Mouse (Mus musculus) forebrain, embryonic 13.5 days (tissue): ENCODE measurements around the gene Cend1. TPM values are rescaled to one million over a fixed set of nuclear protein-coding genes. Genes with fewer than 3 reads are reported as not detected.

ENCODE experiments used
- ATAC-seq: fragments of 200-750 bp; cut with Nextera tagmentation; 2 replicates; pipeline ENCODE4 v1.8.0; 2017
- H3K27ac ChIP-seq: fragments of 300-500 bp; sonication (generic); 2 replicates; pipeline ENCODE4 v1.5.1; 2015; ENCODE audit warnings: inconsistent platforms, mild to moderate bottlenecking, moderate library complexity
- H3K27me3 ChIP-seq: fragments of 300-500 bp; sonication (generic); 2 replicates; pipeline ENCODE4 v1.6.1; 2015; ENCODE audit warnings: mild to moderate bottlenecking, inconsistent platforms
- H3K36me3 ChIP-seq: fragments of 300-500 bp; sonication (generic); 2 replicates; pipeline ENCODE4 v1.6.1; 2015; ENCODE audit warnings: mild to moderate bottlenecking, inconsistent platforms; ENCODE audit not compliant: poor library complexity, severe bottlenecking
- H3K4me1 ChIP-seq: fragments of 300-500 bp; sonication (generic); 2 replicates; pipeline ENCODE4 v1.6.1; 2015; ENCODE audit warnings: inconsistent platforms
- H3K4me2 ChIP-seq: fragments of 300-500 bp; sonication (generic); 2 replicates; pipeline ENCODE4 v1.6.1; 2015; ENCODE audit warnings: inconsistent platforms, mild to moderate bottlenecking, moderate library complexity
- H3K4me3 ChIP-seq: fragments of 300-500 bp; sonication (generic); 2 replicates; pipeline ENCODE4 v1.5.1; 2015; ENCODE audit warnings: mild to moderate bottlenecking, inconsistent platforms
- H3K9ac ChIP-seq: fragments of 300-500 bp; sonication (generic); 2 replicates; pipeline ENCODE4 v1.6.1; 2015; ENCODE audit warnings: mild to moderate bottlenecking, inconsistent platforms
- H3K9me3 ChIP-seq: fragments of 300-500 bp; sonication (generic); replicated peaks from 2 replicates; pipeline ENCODE4 v1.6.1; 2016; ENCODE audit warnings: inconsistent platforms
- WGBS: fragments of 180-500 bp; shearing (Covaris S2); methylation state at CpG from one replicate; pipeline ENCODE4 v1.1.7; 2015; 5-methylcytosine and 5-hydroxymethylcytosine counted together
- polyA plus RNA-seq: library from polyadenylated mRNA; unstranded; fragments of >200 nt; fragmentation: Nextera tagmentation; extraction: Ambion mirVana; gene quantifications from 2 replicates; pipeline ENCODE4 v1.2.1, GENCODE M21; 2015

Cend1 gene
- polyA plus RNA-seq, 1 experiment from 2014 or later: 27.5 TPM

DNA sequence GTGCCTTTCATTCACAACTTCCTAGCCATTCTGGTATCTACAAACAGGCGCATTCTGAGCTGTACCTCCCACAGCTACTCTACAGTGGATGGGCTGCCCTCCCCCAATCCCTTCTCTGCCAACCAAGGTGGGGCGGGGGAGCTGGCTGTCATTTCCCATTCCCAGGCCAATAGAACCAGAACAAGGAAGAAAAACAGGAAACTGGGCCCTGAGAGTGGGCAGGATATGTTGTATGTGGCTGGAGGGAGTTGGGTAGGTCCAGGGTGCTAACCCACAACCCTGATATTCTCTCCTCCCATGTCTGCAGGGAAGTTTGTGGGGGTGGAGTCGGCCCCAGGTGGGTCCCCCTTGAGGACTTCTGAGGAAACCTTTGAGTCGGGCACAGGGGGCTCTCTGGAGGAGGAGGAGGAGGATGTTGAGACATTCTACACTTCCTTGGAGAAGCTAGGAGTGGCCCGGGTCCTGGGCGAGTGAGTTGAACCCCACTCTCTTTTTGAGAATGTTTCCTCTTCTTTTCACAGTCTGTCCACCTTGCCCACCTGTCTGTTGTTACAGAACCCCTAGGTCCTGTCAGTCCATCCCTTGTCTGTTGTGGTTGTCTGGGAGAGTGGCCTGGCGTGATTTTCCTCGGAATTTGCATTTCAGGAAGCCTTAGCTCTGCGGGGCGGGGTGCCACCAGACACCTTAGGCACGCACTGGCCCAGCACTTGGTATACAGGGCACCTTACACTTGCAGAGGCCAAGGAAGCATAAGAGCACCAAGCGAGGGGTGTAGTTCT is 34.7 kb upstream of the Cend1 start:
- peaks cover 13% of the 10 kb centered on the region for H3K36me3 ChIP-seq
- ATAC-seq: no peak
- H3K9me3 ChIP-seq: no peaks in the 10 kb centered on the region
- 19% methylated on average over 12 of the region's 12 CpGs for WGBS
- H3K4me1 ChIP-seq: peaks cover 42% of the 10 kb centered on the region
- peaks cover 81% of the 10 kb centered on the region for H3K27me3 ChIP-seq
- H3K4me2 ChIP-seq: no peak overlapping the region
- no peak overlapping the region for H3K27ac ChIP-seq
- H3K4me3 ChIP-seq: peak overlapping the region; percentile 9; the same call in 1 of the 2 replicates
- H3K9ac ChIP-seq: no peak overlapping the region

DNA sequence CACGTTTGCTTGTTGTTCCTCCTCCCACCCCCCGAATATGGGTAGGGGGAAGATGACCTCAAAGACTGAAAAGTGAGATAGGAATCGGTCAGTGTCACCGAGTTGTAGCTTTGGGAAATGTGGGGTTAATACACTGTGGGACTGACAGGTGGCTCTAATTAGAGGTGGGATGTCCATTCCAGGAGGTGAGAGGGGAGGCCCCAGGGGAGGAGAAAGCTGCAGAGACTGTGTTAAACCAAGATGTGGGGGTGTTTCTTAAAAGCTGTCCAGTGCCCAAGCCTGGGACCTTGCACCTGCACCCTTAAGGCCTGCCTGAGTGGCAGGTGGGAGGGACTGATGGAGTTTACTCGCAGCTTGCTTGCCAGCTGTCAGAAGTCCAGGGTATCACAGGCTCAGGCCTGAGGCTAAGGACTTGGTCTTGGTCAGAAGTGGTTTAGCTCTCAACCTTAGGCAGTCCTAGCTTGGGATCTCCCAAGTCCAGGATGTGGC is 33.1 kb upstream of the Cend1 start:
- Histone ChIP-seq H3K36me3 (peaks cover 21% of the 10 kb centered on the region), H3K27me3 (peaks cover 82% of the 10 kb centered on the region), H3K27ac (no peak overlapping the region), H3K4me1 (peaks cover 27% of the 10 kb centered on the region), H3K4me3 (peak overlapping the region; percentile 36), H3K9ac (no peak overlapping the region; the same call in 1 of the 2 replicates), H3K9me3 (no peaks in the 10 kb centered on the region), H3K4me2 (peak overlapping the region; percentile 62)
- ATAC-seq: no peak
- 23% methylated on average over 5 of the region's 5 CpGs for WGBS

DNA sequence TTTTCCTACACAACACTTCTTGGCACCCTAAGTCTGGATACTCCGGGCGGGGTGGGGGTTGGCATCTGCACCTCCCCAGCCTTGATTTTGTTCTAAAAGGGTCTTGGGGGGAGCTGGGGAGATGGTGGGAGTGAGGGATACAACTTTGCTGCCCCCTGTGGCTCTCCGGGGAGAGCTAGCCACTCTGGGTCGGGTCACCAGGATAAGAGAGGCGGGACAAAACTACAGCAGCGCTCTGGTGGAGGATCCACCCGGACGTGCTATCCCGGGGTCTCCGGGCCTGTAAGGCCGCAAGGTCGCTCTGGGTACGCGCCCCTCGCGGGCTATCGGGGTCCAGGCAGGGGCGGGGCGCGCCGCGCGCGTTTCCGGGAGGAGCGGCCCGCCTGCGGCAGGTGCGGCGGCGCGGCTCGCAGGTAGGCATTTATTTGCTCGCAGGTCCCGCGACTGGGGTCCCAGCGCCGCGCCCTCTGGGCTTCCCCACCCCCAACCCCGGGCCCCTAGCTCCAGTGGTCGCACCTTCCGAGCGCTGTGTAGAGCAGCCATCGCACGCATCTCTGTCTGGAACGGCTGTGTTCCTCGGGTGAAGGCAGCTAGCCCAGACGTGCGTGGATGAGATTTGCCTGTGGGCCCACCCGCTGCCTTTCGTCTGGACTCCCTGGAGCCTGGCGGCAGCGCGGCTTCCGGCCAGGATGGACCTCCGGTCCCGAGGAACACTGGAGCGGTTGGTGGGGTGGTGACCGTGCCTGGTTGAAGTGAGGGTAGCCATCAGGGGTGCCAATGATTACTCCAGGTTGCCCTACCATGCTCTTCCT is 32.4 kb upstream of the Cend1 start:
- Histone ChIP-seq H3K9ac (peak overlapping the region; percentile 45), H3K9me3 (no peaks in the 10 kb centered on the region), H3K4me1 (peaks cover 20% of the 10 kb centered on the region), H3K4me3 (peak overlapping the region; percentile 36), H3K4me2 (peak overlapping the region; percentile 62), H3K27me3 (peaks cover 79% of the 10 kb centered on the region), H3K27ac (no peak overlapping the region), H3K36me3 (peaks cover 21% of the 10 kb centered on the region)
- no peak for ATAC-seq
- 3% methylated on average over 41 of the region's 59 CpGs for WGBS

DNA sequence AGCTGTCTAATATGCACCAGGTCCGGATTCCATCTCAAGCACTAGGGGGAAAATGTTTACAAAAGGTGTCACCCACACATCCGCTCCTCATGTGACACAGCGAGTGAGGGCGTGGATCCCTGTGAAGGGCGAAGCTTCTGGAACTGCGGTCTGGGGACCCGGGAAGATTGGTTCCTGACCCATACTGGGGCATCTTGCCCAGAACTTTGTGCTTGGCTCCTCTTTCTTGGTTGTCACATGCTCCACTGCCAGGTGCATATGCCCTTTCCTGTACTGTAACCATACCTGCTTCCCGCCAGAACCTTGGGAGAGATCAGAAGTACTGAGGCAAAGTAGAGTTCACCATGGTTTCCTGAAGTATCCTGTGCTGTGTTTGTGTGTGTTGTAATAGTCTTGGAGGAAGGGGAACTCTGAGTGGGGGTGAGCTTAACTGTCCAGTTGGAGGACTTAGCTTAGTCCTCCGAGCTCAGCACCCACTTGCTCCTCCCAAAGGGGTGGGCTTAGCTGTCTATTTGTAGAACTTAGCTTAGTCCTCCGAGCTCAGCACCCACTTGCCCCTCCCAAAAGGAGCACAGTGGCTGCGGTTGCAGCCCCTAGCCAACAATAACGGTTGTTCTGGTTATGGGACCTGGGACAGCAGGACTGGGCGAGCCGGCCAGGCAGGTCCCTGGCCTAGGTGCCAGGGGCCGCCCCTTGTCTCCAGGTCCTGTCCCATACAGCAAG is 31.3 kb upstream of the Cend1 start, which contains the start of gene Cracr2b:
Gene Cracr2b, plus strand, starts transcription at position 704 of the 723 bp plus-strand sequence.
- Histone ChIP-seq H3K9ac (peak within 1 kb of the TSS; percentile 45), H3K4me3 (peak within 1 kb of the TSS; percentile 36), H3K4me1 (peaks cover 31% of the 10 kb centered on the region), H3K36me3 (peaks cover 21% of the 10 kb centered on the region), H3K4me2 (peak within 1 kb of the TSS; percentile 62), H3K9me3 (no peaks in the 10 kb centered on the region), H3K27me3 (peaks cover 72% of the 10 kb centered on the region), H3K27ac (no peak within 1 kb of the TSS)
- no peak for ATAC-seq
- WGBS: 74% methylated on average over 15 of the region's 15 CpGs

DNA sequence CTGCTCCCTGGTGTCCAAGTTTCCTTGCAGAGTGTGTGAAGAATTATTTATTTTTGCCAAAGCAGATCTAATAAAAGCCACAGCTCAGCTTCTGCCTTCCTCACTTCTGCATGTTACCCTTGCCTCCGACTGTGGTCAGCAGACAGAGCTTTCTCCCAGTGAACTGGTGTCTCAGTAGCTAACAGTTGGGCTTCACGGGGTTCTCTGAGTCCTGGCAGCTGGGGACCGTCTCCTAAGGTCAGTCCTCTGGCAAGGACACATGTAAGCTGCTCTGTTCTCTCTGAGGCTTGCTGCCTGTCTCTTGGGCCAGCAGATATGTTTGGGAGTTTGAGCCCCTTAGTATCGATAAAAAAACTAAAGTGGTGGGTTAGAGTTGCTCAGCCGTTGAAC is 30.7 kb upstream of the Cend1 start:
- no peak overlapping the region for H3K27ac ChIP-seq
- H3K4me3 ChIP-seq: no peak overlapping the region
- peaks cover 67% of the 10 kb centered on the region for H3K27me3 ChIP-seq
- H3K4me2 ChIP-seq: no peak overlapping the region
- ATAC-seq: no peak
- H3K9ac ChIP-seq: no peak overlapping the region
- 78% methylated on average over 5 of the region's 5 CpGs for WGBS
- H3K36me3 ChIP-seq: peaks cover 21% of the 10 kb centered on the region
- no peaks in the 10 kb centered on the region for H3K9me3 ChIP-seq
- peaks cover 32% of the 10 kb centered on the region for H3K4me1 ChIP-seq

DNA sequence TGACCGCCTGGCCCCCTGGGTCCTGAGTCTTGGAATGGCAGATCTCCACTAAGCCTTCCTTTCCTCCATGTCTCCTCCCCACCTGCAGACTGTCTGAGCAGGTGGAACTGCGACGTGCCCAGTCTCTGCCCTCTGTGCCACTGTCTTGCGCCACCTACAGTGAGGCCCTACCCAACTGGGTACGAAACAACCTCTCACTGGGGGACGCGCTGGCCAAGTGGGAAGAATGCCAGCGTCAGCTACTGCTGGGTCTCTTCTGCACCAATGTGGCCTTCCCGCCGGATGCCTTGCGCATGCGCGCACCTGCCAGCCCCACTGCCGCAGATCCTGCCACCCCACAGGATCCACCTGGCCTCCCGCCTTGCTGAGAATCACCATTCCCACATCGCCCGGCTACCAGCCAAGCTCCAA is 30.0 kb upstream of the Cend1 start:
- H3K27ac ChIP-seq: no peak overlapping the region
- H3K27me3 ChIP-seq: peaks cover 60% of the 10 kb centered on the region
- no peaks in the 10 kb centered on the region for H3K9me3 ChIP-seq
- WGBS: 86% methylated on average over 17 of the region's 17 CpGs
- H3K4me1 ChIP-seq: peaks cover 33% of the 10 kb centered on the region
- H3K36me3 ChIP-seq: peaks cover 21% of the 10 kb centered on the region
- no peak overlapping the region for H3K4me2 ChIP-seq
- no peak overlapping the region for H3K9ac ChIP-seq
- no peak overlapping the region for H3K4me3 ChIP-seq
- no peak for ATAC-seq

DNA sequence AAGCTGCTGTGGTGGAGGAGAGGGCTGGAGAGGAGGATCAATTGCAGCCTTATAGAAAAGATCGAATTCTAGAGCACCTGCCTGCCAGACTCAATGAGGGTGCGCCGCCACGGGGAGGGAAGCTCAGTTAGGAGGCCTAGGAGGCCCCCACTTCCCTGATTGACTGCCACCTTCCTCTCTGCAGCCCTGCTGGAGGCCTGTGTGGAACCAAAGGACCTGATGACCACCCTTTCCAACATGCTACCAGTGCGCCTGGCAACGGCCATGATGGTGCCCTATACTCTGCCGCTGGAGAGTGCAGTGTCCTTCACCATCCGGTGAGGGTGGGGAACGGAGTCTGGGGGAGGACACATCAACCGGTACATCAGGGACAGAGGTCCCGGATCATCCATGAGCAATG is 29.4 kb upstream of the Cend1 start:
- Histone ChIP-seq H3K27ac (no peak overlapping the region), H3K9ac (no peak overlapping the region), H3K27me3 (peaks cover 53% of the 10 kb centered on the region), H3K9me3 (no peaks in the 10 kb centered on the region), H3K4me2 (no peak overlapping the region), H3K4me1 (peaks cover 33% of the 10 kb centered on the region), H3K4me3 (no peak overlapping the region), H3K36me3 (peaks cover 21% of the 10 kb centered on the region)
- ATAC-seq: no peak
- WGBS: 91% methylated on average over 11 of the region's 11 CpGs

DNA sequence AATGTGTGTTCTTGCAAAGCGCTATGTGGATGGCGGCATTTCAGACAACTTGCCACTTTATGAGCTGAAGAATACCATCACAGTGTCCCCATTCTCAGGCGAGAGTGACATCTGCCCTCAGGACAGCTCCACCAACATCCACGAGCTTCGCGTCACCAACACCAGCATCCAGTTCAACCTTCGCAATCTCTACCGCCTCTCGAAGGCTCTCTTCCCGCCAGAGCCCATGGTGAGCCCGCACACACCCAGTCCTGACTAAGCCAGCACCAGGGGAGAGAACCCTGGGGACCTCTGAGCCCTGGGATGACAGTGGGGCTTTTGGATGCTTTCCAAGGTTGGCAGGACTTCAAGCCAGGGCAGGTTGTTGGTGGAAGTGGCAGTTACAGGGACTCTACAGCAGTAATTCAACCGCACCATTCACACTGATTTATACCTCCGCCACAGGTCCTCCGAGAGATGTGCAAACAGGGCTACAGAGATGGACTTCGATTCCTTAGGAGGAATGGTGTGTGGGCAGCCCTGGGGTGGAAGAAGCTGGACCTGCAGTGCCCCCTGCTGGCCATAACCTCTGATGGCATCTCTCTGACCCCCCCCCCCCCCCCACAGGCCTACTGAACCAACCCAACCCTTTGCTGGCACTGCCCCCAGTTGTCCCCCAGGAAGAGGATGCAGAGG is 28.8 kb upstream of the Cend1 start:
- H3K4me1 ChIP-seq: peaks cover 33% of the 10 kb centered on the region
- H3K4me2 ChIP-seq: no peak overlapping the region
- no peak overlapping the region for H3K9ac ChIP-seq
- no peak overlapping the region for H3K27ac ChIP-seq
- H3K4me3 ChIP-seq: no peak overlapping the region
- no peaks in the 10 kb centered on the region for H3K9me3 ChIP-seq
- 77% methylated on average over 15 of the region's 15 CpGs for WGBS
- peaks cover 21% of the 10 kb centered on the region for H3K36me3 ChIP-seq
- H3K27me3 ChIP-seq: peaks cover 48% of the 10 kb centered on the region
- ATAC-seq: no peak

DNA sequence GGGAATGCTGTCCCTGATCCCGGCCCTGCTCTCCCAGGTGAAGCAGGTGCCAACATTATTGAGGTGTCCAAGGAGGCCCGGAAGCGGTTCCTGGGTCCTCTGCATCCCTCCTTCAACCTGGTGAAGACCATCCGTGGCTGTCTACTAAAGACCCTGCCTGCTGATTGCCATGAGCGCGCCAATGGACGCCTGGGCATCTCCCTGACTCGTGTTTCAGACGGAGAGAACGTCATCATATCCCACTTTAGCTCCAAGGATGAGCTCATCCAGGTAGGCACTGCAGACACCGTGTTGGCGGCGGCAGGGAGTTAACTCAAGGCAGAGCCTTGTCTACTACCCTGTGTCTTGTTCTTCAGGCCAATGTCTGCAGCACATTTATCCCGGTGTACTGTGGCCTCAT is 27.9 kb upstream of the Cend1 start:
- 90% methylated on average over 14 of the region's 14 CpGs for WGBS
- no peak overlapping the region for H3K4me2 ChIP-seq
- peaks cover 30% of the 10 kb centered on the region for H3K4me1 ChIP-seq
- H3K27me3 ChIP-seq: peaks cover 39% of the 10 kb centered on the region
- no peaks in the 10 kb centered on the region for H3K9me3 ChIP-seq
- ATAC-seq: no peak
- H3K9ac ChIP-seq: no peak overlapping the region
- peaks cover 23% of the 10 kb centered on the region for H3K36me3 ChIP-seq
- H3K4me3 ChIP-seq: no peak overlapping the region
- no peak overlapping the region for H3K27ac ChIP-seq

DNA sequence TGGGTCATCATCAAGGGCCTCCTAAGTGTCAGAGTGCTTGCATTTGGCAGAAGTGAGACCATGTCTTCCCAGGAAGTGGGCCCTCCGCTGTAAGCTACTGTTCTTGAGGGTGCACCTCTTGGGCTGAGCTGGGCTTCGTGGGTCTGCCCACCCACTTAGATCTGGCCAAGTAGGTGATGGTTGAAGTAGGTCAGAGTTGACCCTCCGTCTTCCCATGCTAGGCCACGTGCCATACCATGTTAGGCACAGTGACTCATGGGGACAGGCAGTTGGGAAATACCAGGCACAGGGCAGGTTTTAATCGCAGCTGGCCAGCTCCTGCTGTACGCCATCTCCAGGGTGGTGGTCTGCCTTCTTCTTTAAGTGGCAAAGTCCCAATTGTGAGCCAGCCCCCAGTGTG is 27.4 kb upstream of the Cend1 start:
- H3K27me3 ChIP-seq: peaks cover 34% of the 10 kb centered on the region
- no peak for ATAC-seq
- H3K27ac ChIP-seq: no peak overlapping the region
- peaks cover 28% of the 10 kb centered on the region for H3K36me3 ChIP-seq
- peak overlapping the region; percentile 95 for H3K4me2 ChIP-seq
- H3K4me1 ChIP-seq: peaks cover 26% of the 10 kb centered on the region
- H3K4me3 ChIP-seq: no peak overlapping the region
- WGBS: 91% methylated on average over 6 of the region's 6 CpGs
- H3K9me3 ChIP-seq: no peaks in the 10 kb centered on the region
- H3K9ac ChIP-seq: no peak overlapping the region

DNA sequence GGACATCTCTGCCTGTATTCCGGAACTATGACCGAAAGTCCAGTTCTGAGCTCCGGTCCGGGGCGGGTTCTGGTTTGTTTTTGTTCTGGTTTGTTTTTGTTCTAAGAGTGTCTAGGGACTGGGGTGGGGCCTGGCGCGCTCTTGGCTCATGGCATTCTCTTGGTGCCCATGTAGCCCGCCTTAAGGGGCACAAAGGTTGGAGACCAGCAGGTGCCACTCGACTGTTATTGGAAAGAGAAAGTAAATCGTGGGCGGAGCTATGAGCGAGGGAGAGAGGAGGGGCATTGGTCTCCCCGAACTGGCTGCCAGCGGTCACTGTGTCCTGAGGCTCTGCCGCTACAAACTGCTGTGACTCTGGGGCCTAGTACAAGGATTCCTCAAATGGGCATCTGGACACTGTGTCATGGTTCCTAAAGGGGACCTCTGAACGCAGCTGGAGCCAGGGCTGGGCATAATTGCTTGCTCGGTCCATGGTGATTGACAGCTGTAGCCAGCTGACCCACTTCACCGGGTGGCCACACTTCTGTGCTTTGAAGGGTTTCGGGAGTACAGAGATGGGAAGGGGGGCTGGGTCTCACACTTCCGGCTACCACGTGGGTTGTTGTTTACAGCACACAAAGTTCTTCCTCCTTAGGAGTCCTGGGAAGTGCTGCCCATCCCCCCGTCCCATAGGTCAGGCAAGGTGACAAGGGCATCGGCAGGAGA is 26.5 kb upstream of the Cend1 start:
- no peaks in the 10 kb centered on the region for H3K9me3 ChIP-seq
- H3K9ac ChIP-seq: peak overlapping the region; percentile 80
- peaks cover 21% of the 10 kb centered on the region for H3K4me1 ChIP-seq
- peak; percentile 14; the same call in 1 of the 2 replicates for ATAC-seq
- peaks cover 38% of the 10 kb centered on the region for H3K36me3 ChIP-seq
- peak overlapping the region; percentile 52; the same call in 1 of the 2 replicates for H3K27ac ChIP-seq
- peak overlapping the region; percentile 95 for H3K4me2 ChIP-seq
- peaks cover 24% of the 10 kb centered on the region for H3K27me3 ChIP-seq
- WGBS: 1% methylated on average over 23 of the region's 23 CpGs
- peak overlapping the region; percentile 68 for H3K4me3 ChIP-seq
